Mouse (Mus musculus) left cerebral cortex, adult 11 months (tissue): ENCODE measurements around the gene Hoxc4.

Experiments
- DNase-seq: peaks from one replicate; pipeline ENCODE4 v3.0.0; 2022; ENCODE audit warnings: low spot score

The Hoxc4 gene

DNA sequence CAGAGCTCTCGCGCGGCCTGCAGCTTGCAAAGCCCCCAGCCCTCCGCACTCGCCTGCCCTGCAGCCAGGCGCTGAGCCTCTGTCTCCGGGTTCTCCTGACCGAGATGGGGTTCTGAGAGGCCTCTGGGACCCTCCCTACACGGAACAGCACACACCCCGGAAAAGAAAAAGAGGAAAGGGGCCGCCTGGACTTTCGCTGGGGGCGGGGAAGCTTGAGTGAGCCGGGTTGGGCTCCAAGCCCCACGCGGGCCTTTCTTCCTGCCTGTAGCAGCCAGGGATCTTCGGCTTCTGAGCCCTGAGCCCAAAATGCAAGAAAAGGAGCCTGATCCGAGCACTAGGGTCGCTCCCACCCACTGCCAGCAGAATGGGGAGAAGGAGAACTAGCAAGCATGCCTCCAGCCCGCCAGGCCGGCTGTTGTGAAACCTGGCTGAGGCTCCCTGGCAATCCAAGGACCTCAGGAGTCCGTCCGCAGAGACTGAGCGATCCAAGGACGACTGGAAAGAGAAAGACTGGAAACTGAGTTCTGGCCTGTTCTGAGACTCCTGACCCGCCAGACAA is 6.7 kb upstream of the Hoxc4 start:
- no peak for DNase-seq

DNA sequence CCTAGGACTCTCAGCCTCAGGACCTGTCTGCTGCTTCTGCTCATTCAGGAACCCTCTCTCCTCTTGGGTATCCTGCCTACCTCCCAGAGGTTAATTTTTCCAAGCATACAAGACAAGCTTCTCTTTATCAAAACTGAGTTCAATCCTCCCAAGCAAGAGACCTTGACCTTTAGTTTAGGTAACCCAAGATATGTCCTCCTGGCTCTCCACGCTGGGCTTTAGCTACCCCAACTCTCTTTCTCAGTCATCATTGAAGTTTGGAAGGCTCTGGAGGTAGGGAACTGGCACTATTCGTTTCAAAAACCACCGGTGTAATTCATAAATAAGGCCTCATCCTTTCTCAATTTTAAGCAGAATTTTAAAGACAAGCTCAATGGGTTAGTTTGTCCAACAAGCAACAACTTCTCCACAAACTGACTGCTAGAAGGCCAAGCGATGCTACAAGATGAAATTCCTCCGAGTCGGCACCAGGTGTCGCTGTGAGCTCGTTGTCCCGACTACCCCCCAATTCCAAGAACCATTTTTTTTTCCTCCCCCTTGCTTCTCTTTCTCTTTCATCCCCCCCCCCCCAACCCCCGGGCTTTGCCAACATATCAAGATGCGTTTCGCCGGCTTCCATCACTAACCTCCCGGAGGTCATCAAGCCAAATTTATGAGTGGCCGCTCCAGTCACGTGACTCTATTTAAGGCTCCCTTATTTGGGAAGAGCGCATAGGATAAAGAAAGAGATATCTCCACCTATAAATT is 5.3 kb upstream of the Hoxc4 start:
- no peak for DNase-seq

DNA sequence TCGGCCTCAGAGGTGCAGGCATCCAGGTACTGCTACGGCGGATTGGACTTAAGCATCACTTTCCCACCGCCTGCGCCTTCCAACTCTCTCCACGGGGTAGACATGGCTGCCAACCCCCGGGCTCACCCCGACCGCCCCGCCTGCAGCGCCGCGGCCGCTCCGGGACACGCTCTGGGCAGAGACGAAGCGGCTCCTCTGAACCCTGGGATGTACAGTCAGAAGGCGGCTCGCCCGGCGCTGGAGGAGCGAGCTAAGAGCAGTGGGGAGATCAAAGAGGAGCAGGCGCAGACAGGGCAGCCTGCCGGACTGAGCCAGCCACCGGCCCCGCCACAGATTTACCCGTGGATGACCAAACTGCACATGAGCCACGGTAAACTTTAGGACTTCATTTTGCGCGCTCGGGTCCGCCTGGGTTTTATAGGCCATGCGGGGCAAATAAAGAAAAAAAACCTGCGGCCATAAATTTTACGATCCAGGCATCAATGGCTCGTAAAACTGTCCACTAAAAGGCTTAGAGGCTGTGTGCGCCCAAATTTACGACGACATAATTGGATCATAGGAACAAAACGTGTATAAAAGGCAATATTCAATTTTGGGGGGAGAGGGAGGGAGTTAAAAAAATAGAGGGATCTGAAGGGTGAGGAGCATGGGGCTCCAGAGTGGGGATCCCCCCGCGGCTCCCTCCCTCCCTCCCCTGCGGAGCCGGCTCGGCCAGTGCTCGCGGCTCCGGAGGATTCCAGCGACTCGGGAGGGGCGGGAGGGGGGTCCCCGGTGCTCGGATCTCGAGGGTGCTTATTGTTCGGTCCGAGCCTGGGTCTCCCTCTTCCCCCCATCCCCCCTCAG is 4.3 kb upstream of the Hoxc4 start:
- no peak for DNase-seq

DNA sequence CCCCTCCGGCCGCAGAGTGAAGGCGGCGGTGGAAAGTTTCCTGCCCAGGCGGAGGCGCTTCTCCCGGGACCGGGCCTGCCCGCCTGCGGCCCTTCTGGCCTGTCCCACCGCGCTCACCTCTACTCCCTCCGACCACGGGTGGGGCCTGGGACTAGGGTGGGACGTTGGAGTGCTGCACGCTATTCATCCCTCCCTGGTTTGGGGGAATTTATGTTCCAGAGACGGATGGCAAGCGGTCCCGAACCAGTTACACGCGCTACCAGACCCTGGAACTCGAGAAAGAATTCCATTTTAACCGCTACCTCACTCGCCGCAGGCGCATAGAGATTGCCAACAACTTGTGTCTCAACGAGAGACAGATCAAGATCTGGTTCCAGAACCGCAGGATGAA is 3.7 kb upstream of the Hoxc4 start:
- DNase-seq: no peak

DNA sequence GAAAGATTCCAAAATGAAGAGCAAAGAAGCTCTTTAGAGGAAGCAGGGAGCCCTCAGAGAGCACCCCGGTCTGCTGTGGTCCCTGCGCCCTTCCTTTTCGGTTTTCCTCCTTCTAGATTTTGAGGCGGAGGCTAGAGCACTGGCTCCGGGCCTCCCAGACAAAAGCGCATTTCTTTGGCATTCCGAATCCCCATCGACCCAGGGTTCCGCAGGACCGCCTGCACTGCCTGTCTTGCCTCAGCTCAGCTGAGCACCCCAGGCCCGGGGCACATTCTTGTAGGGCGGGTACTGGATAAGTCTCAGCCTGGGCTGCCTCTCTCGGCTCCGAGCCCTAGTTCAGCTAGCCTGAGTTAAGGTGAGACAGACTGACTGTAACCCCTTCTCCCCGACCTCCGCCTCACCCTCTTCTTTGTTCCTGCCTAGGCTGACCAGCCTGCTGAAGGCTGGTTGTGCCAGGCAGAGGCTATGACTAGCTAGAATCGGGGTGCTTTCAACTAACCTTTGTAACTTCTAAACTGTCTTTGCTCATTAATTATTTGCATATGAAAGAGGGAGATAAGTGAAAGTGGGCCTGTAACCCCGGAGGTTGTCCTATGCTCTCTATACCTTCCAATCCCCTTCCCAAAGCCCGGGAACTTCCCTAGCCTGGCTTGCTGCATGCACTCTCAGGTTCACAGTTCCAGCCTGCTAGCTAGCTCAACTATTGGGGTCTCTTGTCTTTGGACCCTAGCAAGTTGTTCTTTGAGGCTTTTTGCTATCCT is 3.1 kb upstream of the Hoxc4 start:
- DNase-seq: no peak

DNA sequence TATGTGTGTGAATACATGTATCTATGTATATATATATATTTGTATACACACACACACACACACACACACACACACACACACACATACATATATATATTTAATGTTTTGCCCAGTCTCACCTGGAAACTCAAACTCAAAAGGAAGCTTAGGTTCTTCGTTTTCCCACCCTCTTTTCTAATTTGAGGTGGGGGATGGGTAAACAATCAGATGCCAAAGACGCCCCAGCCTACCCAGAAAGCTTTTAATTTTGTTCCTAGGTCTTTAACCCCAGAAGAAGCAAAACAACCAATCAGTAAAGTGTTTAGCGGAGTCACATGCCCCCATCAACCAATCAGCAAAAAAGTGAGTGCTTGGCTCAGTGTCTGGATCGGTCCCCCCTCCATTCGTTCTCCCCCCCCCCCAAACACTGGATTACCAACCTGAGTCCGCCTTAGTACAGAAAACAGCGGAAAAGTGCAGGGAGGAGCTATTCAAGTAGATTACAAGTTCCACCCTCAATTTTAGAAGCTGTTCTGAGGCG is 2.2 kb downstream of the Hoxc4 start:
- DNase-seq: no peak

DNA sequence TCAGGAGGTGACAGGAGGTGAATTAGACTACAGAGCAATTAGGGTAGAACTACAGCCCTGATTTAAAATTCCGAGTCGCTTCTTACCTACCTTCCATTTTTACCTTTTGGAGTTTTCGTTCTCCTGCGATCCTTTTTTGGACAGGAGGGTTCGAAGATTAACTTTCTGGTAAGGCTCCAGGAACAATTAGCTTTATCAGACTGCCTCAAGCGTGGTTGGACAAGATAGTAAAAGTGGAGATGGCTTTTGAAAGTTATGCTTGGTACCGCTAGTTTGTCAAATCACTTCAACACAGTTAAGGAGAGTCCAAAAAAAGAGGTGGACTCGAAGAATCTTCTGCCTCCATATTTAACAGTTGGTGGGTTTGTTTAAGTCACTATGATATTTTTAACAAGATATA is 2.8 kb downstream of the Hoxc4 start:
- DNase-seq: no peak

DNA sequence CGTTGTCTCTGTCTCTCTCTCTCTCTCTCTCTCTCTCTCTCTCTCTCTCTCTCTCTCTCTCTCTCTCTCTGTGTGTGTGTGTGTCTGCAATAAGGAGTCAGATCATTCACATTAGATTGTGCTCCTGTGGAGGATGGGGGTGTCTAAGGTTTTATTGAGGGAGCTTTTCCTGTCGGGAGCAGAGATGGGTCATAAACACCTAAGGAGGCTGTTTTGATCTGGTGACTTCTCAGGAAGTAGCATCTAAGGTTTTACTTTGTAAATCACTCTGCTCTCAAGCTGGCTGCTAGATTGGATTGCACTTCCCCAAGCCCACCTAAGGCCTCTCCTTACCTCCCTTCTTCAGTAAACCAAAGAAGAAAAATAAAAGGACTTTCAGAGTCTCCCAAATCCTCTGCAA is 5.4 kb downstream of the Hoxc4 start:
- DNase-seq: no peak

DNA sequence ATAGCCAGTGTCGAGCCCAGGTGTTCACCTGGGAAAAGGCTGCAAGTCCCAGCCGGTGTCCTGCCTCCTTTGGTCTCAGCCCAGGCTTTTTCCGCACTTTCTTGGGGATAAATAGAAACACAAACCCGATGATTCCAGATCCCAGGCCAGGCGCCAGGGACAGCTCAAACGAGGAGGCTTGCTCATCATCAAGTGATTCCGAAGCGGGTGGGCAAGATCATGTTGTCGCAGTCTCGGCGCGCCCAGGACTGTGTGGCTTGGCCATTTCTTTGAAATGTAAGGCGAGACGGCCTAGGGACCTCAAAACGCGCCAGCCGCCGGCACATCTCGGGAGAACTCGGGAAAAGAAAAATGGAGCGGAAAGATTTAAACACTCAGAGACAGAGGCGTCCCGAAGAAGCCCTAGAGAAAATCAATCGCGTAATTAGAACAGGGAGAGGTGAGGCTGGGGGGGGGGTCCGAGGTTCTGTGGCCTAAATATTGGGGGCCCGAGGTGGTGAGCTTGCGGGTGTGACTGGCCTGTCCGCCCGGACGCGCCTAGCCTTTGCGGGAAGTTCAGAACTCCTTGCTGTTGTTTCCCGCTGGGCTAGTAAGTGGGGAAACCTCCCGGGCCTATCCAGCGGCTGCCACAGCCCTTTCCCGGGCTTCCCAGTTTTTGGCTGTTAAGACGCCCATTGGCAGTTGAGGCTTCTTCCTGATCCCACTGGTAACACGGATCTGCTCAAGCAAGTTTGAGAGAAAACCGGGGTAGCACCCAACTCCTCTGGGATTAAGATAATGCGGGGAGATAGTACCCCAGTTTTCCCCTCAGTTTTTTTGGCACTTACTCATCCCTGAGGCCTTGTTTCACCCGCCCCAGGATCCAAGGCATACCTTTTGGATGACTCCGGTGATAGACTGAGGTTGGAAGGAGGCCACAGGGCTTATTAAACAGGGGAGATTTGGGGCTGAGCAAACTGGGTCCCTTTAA is 8.8 kb downstream of the Hoxc4 start:
- DNase-seq: no peak

DNA sequence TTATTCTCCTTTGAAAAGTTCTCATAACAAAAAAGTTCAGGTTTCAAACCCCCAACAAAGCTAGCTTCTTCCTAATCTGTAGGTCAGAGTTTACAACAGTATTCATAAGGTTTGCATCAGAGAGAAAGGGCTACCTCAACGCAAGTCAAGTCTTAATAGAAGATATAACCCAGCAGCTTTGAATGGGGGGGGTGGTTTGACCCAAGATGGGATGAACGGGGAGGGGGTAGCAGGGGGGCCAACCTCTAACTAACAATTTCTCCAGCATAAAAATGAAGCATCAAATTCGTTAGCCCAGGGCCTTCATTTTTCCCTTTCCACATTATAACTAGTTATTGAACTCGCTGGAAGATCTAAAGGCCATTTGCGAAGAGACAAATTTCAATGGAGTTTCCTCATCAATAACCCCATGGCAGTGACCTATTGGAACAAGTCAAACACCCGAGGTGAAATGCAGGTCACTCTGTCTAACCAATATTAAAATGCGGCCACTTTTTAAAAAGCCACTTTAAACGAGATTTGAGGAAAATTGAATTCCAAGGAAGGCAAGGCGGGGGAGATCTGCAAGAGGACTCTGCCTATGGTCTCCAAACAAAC is 10.3 kb downstream of the Hoxc4 start:
- DNase-seq: no peak

DNA sequence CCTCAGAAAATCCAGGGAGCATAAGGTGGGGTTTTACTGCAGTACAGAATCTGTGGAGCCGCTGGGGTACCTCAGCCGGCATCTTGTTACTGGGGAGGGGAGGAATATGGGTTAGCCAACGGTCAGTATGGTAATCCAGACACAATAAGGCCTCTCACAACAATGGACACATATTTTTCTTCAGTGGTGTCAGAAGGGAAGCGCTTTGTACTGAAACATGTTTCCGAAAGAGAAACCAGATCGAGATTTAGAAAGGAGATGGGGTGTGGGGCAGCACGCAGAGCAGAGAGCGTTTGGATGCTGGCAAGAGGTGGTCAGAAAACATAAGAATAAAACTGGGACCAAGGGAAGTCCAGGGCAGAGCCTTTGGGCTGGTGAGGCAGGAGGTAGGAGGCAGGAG is 11.4 kb downstream of the Hoxc4 start:
- no peak for DNase-seq

DNA sequence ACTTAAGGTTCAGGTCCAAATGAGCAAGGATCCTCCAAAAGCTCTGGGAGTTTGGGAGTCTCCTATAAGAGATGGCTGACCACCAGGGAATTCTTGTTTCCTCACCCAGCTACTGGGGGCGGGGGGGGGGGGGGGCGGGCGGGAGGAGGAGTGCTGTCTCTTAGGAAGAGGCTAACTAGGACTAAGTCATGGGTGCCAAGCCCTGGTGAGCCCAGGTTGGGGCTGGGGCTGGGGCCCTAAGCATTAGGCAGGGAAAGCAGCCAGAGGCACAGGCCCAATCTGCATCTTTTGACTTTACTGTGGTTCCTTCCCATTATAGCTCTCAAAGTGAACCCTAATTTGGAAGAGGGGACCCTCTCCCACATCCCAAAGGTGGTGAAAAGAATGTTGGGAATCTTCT is 13.4 kb downstream of the Hoxc4 start:
- DNase-seq: no peak

DNA sequence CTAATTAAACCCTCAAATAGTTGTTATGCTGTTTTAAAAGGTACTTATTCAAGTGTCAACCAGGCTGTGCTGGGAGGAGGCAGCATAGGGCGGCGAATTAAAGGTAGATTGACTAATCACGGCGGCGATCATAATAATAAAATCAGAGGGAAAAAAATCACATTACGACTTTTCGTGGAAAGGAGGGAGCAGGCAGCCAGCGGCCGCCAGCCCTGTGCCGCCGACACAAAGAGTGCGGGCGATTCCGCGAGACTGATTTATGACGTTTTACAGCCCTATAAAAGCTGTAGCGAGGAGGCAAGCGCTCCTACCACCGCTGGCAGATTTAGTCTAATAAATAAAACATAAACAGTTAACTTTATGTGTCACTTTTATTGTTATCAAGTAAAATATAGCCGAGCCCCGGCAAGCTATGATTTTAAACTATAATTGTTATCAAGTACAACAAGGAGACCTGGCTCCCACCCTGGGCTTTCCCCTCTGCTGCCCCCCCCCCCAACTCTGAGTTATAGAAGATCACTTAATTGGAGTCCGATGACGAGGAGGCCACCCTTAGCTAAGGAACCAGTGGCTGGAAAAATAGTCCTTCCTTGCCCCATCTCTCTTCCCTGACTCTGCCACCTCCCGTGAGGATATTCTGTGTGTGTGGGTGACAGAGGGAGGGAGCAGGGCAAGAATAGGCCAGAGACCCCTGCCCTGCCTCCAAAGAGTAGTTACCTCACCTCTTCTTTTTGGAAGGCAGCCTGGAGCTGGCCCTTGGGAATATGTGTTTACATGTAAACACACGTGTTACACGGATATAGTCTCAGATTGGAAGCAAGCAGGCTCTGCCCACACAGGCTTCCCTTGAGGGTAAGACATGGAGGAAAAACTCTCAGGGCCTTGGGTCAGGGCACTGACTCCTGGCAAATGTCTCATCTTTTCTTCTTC is 14.2 kb downstream of the Hoxc4 start:
- DNase-seq: no peak

DNA sequence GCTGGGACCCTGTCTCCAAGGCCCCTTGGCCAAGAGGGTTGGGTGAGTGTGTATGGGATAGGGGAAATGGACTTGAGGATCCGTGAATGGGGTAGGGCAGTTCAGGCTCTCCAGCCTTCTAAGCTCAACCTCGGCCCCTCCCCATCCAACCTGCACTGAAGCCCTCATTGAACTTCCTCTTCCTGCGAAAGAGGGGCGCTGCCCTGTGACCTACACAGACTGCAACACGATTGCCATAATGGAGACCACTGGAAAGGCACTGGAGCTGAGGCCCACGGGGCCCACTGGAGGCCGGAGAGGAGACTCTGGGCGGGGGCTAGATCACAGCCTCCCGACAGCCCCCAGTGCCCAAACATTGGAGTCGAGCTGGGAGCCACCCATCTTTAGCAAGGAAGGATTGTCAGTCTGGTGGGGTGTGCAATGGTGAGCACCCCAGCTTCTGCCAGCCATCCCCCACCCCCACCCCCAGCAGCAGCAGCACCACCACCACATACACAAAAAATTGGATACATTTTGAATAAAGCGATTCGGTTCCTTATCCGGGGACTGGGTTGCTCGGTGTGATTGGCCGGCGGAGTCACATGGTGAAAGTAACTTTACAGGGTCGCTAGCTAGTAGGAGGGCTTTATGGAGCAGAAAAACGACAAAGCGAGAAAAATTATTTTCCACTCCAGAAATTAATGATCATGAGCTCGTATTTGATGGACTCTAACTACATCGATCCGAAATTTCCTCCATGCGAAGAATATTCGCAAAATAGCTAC is 15.5 kb downstream of the Hoxc4 start:
- no peak for DNase-seq

DNA sequence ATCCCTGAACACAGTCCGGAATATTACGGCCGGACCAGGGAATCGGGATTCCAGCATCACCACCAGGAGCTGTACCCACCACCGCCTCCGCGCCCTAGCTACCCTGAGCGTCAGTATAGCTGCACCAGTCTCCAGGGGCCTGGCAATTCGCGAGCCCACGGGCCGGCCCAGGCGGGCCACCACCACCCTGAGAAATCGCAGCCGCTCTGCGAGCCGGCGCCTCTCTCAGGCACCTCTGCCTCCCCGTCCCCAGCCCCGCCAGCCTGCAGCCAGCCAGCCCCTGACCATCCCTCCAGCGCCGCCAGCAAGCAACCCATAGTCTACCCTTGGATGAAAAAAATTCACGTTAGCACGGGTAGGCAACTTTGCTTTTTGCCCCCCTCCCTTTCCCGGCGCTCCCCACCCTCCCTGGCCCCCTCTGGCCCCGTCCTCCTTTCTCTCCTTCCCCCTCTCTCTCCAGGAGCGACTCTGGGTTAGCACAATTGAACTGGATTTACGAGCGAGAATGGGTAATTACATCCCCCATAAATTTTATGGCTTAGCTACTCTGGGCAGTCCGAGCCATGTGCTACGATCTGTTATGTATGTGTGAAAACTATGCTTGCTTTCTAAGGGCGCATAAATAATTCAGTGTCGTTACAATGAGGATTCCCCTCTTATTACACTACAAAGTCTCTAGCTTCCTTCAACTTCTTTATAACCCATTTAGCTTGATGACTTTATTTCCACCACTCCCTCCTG is 16.2 kb downstream of the Hoxc4 start:
- DNase-seq: no peak

DNA sequence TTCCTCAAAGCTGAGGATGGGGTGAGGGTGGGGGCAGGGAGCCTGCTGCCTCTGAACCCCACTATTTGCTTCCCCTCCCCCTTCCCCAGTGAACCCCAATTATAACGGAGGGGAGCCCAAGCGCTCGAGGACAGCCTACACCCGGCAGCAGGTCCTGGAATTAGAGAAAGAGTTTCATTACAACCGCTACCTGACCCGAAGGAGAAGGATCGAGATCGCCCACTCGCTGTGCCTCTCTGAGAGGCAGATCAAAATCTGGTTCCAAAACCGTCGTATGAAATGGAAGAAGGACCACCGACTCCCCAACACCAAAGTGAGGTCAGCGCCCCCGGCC is 16.8 kb downstream of the Hoxc4 start:
- no peak for DNase-seq

DNA sequence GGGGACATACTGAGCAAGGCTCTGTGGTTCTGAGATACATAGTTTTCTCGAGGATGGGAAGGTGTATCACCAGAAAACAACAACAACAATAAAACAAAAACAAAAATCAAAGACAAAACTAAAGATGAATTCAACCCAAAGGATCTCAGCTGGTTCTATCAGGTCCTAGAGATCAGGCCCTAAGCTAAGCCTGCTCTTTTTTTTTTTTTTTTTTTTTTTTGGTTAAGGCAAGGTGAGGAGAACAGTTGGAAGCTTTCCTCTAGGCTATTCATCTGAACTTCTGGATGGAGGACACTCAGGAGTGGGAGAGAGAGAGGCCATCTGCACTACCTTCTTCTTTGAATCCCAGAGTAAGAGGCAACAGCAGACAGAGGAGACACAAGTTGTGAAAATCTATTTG is 18.8 kb downstream of the Hoxc4 start:
- no peak for DNase-seq
